Mouse (Mus musculus) heart, adult 9 months (tissue): ENCODE data around the gene Cd7.
A peak's percentile ranks its signal among the peaks of the same experiment; 100 is the strongest.
"Not testable (repeated sequence)": the region's sequence is repeated elsewhere in the genome, so short reads cannot be mapped to it uniquely, and the experiment has no call there.

Experiments
- DNase-seq, 2 experiments: peaks; one replicate each; pipeline ENCODE4 v3.0.0; 2022; ENCODE audit warnings: low spot score in 2 of 2

Gene Cd7

GRCm38 (mm10) chr11:121047826-121048399 lies 8.7 kb upstream of the Cd7 start:
- DNase-seq: no peak

- DNase-seq: no peak
These were observed 6.1 kb upstream of the Cd7 start for GRCm38 (mm10) chr11:121045286-121045685.

- DNase-seq: not testable (repeated sequence)
These were observed 3.8 kb upstream of the Cd7 start for GRCm38 (mm10) chr11:121043025-121043424.

- DNase-seq: no peak
These were observed 3.3 kb upstream of the Cd7 start for GRCm38 (mm10) chr11:121042480-121042879.

- no peak for DNase-seq
These were observed 2.4 kb upstream of the Cd7 start for GRCm38 (mm10) chr11:121041636-121042035.

GRCm38 (mm10) chr11:121041212-121041611 lies 2.0 kb upstream of the Cd7 start:
- peak; percentile 50 to 72 for DNase-seq

- no peak for DNase-seq
These were observed 615 bp downstream of the Cd7 start for GRCm38 (mm10) chr11:121038366-121039240.

GRCm38 (mm10) chr11:121033118-121033517 lies 6.1 kb downstream of the Cd7 start:
- DNase-seq: no peak

- no peak for DNase-seq
These were observed 12.0 kb downstream of the Cd7 start for GRCm38 (mm10) chr11:121027259-121027658.

GRCm38 (mm10) chr11:121024163-121024562 lies 15.1 kb downstream of the Cd7 start:
- DNase-seq: no peak

- DNase-seq: no peak
These were observed 19.7 kb downstream of the Cd7 start for GRCm38 (mm10) chr11:121019501-121019900.

GRCm38 (mm10) chr11:121017703-121018102 lies 21.5 kb downstream of the Cd7 start:
- peak in 1 of 2 experiments; percentile 40 for DNase-seq

- DNase-seq: no peak
These were observed 23.7 kb downstream of the Cd7 start for GRCm38 (mm10) chr11:121015472-121015871.

- DNase-seq: peak; percentile 65 to 71
These were observed 24.3 kb downstream of the Cd7 start for GRCm38 (mm10) chr11:121014896-121015300.

GRCm38 (mm10) chr11:121013656-121014055 lies 25.6 kb downstream of the Cd7 start:
- DNase-seq: no peak

GRCm38 (mm10) chr11:121010044-121010755 lies 29.0 kb downstream of the Cd7 start:
- DNase-seq: no peak

GRCm38 (mm10) chr11:121006184-121006583 lies 33.0 kb downstream of the Cd7 start:
- no peak for DNase-seq

GRCm38 (mm10) chr11:121004281-121004680 lies 34.9 kb downstream of the Cd7 start:
- DNase-seq: no peak

GRCm38 (mm10) chr11:121001966-121002365 lies 37.3 kb downstream of the Cd7 start:
- DNase-seq: no peak

- DNase-seq: no peak
These were observed 44.5 kb downstream of the Cd7 start for GRCm38 (mm10) chr11:120994741-120995140.

- DNase-seq: no peak
These were observed 45.6 kb downstream of the Cd7 start for GRCm38 (mm10) chr11:120993586-120993985.

- no peak for DNase-seq
These were observed 46.1 kb downstream of the Cd7 start for GRCm38 (mm10) chr11:120993080-120993479.

GRCm38 (mm10) chr11:120991791-120992190 lies 47.4 kb downstream of the Cd7 start:
- DNase-seq: peak; percentile 68 to 71
